Mouse (Mus musculus) brown adipose tissue, adult 24 weeks (tissue): ENCODE results near the gene Myo1g. TPM values are rescaled to one million over a fixed set of nuclear protein-coding genes. Genes with fewer than 3 reads are reported as not detected.

Experiments
- H3K27ac ChIP-seq: fragments of 200-500 bp; replicated peaks from 2 replicates; pipeline ENCODE4 v1.5.1; 2012; ENCODE audit warnings: low read depth, mild to moderate bottlenecking, low read length
- H3K4me1 ChIP-seq: fragments of 200-500 bp; 2 replicates; pipeline ENCODE4 v1.6.1; 2012; ENCODE audit warnings: low read length, mixed read lengths; ENCODE audit not compliant: control insufficient read depth, insufficient read depth, insufficient read length
- H3K4me3 ChIP-seq: fragments of 200-500 bp; 2 replicates; pipeline ENCODE4 v1.5.1; 2012; ENCODE audit warnings: low read depth, mild to moderate bottlenecking, low read length, moderate library complexity; ENCODE audit not compliant: insufficient read depth
- polyA plus RNA-seq: library from polyadenylated mRNA; stranded (reverse); fragments of >200 nt; gene quantifications from 2 replicates; pipeline ENCODE4 v1.2.4, GENCODE M21; 2012; ENCODE audit not compliant: missing spikeins, insufficient read depth, insufficient read length

Gene Myo1g
- 0.71 and 2.9 TPM in 2 replicates for polyA plus RNA-seq

GRCm38 (mm10) chr11:6520507-6521173, at the start of gene Myo1g:
Myo1g (minus strand) TSS chr11:6520965.
- Histone ChIP-seq H3K4me3 (peak within 1 kb of the TSS; percentile 50), H3K27ac (peak within 1 kb of the TSS; percentile 63; the same call in 1 of the 2 replicates), H3K4me1 (no peaks in the 10 kb centered on the region)

- H3K27ac ChIP-seq = no peak overlapping the region
These were observed 48.6 kb upstream of the Myo1g start for GRCm38 (mm10) chr11:6569410-6569777.

GRCm38 (mm10) chr11:6568584-6569409, 48.0 kb upstream of the Myo1g start:
- Histone ChIP-seq H3K4me1 (peaks cover 7% of the 10 kb centered on the region), H3K4me3 (no peak overlapping the region), H3K27ac (no peak overlapping the region)

More at GRCm38 (mm10) chr11:6569410-6569777, 48.6 kb upstream of the Myo1g start:
- Histone ChIP-seq H3K4me1 (peaks cover 7% of the 10 kb centered on the region), H3K4me3 (no peak overlapping the region)

GRCm38 (mm10) chr11:6567951-6568350, 47.2 kb upstream of the Myo1g start:
- Histone ChIP-seq H3K27ac (no peak overlapping the region), H3K4me3 (no peak overlapping the region), H3K4me1 (peaks cover 11% of the 10 kb centered on the region)

- Histone ChIP-seq H3K27ac (no peak overlapping the region), H3K4me3 (no peak overlapping the region), H3K4me1 (peaks cover 18% of the 10 kb centered on the region)
These were observed 45.7 kb upstream of the Myo1g start for GRCm38 (mm10) chr11:6566496-6566895.

- Histone ChIP-seq H3K4me1 (peaks cover 28% of the 10 kb centered on the region), H3K27ac (no peak overlapping the region), H3K4me3 (no peak overlapping the region)
These were observed 42.4 kb upstream of the Myo1g start for GRCm38 (mm10) chr11:6563201-6563600.

- Histone ChIP-seq H3K27ac (no peak overlapping the region), H3K4me3 (peak overlapping the region; percentile 29; the same call in 1 of the 2 replicates), H3K4me1 (peaks cover 28% of the 10 kb centered on the region)
These were observed 41.6 kb upstream of the Myo1g start for GRCm38 (mm10) chr11:6562359-6562758.

- peak overlapping the region; percentile 29 for H3K4me3 ChIP-seq
- H3K27ac ChIP-seq = peak overlapping the region; percentile 32
- H3K4me1 ChIP-seq = peaks cover 25% of the 10 kb centered on the region
These were observed 40.7 kb upstream of the Myo1g start for GRCm38 (mm10) chr11:6561474-6561873.

- peak overlapping the region; percentile 32 for H3K27ac ChIP-seq
- peak overlapping the region; percentile 29 for H3K4me3 ChIP-seq
- H3K4me1 ChIP-seq = peaks cover 23% of the 10 kb centered on the region
These were observed 40.0 kb upstream of the Myo1g start for GRCm38 (mm10) chr11:6560655-6561360.

GRCm38 (mm10) chr11:6559996-6560395, 39.2 kb upstream of the Myo1g start:
- H3K4me1 ChIP-seq = peaks cover 25% of the 10 kb centered on the region
- no peak overlapping the region for H3K4me3 ChIP-seq
- no peak overlapping the region for H3K27ac ChIP-seq

GRCm38 (mm10) chr11:6558234-6558633, 37.5 kb upstream of the Myo1g start:
- no peak overlapping the region for H3K4me3 ChIP-seq
- H3K27ac ChIP-seq = no peak overlapping the region
- H3K4me1 ChIP-seq = peaks cover 25% of the 10 kb centered on the region

GRCm38 (mm10) chr11:6550201-6550600, 29.4 kb upstream of the Myo1g start:
- no peak overlapping the region for H3K27ac ChIP-seq
- H3K4me1 ChIP-seq = peaks cover 8% of the 10 kb centered on the region; the same call in 1 of the 2 replicates
- H3K4me3 ChIP-seq = no peak overlapping the region

- Histone ChIP-seq H3K4me1 (peaks cover 6% of the 10 kb centered on the region; the same call in 1 of the 2 replicates), H3K4me3 (no peak overlapping the region), H3K27ac (no peak overlapping the region)
These were observed 29.0 kb upstream of the Myo1g start for GRCm38 (mm10) chr11:6549770-6550169.

- peaks cover 4% of the 10 kb centered on the region; the same call in 1 of the 2 replicates for H3K4me1 ChIP-seq
- H3K4me3 ChIP-seq = peak overlapping the region; percentile 67
- peak overlapping the region; percentile 90 for H3K27ac ChIP-seq
These were observed 27.0 kb upstream of the Myo1g start for GRCm38 (mm10) chr11:6547696-6548325.
